Mouse (Mus musculus): ENCODE data around the gene Olfr9. TPM values are rescaled to one million over a fixed set of nuclear protein-coding genes. Genes with fewer than 3 reads are reported as not detected.
"Not testable (repeated sequence)": the region's sequence is repeated elsewhere in the genome, so short reads cannot be mapped to it uniquely, and the experiment has no call there.

The Olfr9 gene
- polyA plus RNA-seq, 1 experiment from 2014 or later = not detected

GRCm38 (mm10) chr10:128970740-128971250 lies 18.4 kb upstream of the Olfr9 start:
- H3K36me3 ChIP-seq = no peaks in the 10 kb centered on the region
- WGBS = 30% methylated on average over 1 of the region's 1 CpGs
- H3K27me3 ChIP-seq (replicated peaks) = no peaks in the 10 kb centered on the region
- no peak overlapping the region for H3K4me3 ChIP-seq (replicated peaks)
- no peaks in the 10 kb centered on the region for H3K4me1 ChIP-seq (replicated peaks)
- no peak overlapping the region for H3K4me2 ChIP-seq (replicated peaks)
- ATAC-seq = 0 out of 2 replicates have a peak, but pooled peaks have one; percentile 35
- no peak overlapping the region for H3K9ac ChIP-seq
- no peaks in the 10 kb centered on the region for H3K9me3 ChIP-seq
- H3K27ac ChIP-seq = no peak overlapping the region

- ATAC-seq = no peak
- WGBS = 70% methylated on average over 4 of the region's 4 CpGs
Observed at GRCm38 (mm10) chr10:128972841-128973240, 16.4 kb upstream of the Olfr9 start.

GRCm38 (mm10) chr10:128976395-128976794 lies 12.8 kb upstream of the Olfr9 start:
- WGBS = 45% methylated on average over 3 of the region's 3 CpGs
- H3K4me1 ChIP-seq (replicated peaks) = no peaks in the 10 kb centered on the region
- H3K27me3 ChIP-seq (replicated peaks) = no peaks in the 10 kb centered on the region
- no peak overlapping the region for H3K27ac ChIP-seq
- no peaks in the 10 kb centered on the region for H3K9me3 ChIP-seq
- H3K4me3 ChIP-seq (replicated peaks) = no peak overlapping the region
- no peak overlapping the region for H3K9ac ChIP-seq
- no peak for ATAC-seq
- H3K36me3 ChIP-seq = no peaks in the 10 kb centered on the region
- H3K4me2 ChIP-seq (replicated peaks) = no peak overlapping the region

More at GRCm38 (mm10) chr10:128972841-128973240, 16.4 kb upstream of the Olfr9 start:
- Histone ChIP-seq H3K36me3 (no peaks in the 10 kb centered on the region), H3K27ac (no peak overlapping the region), H3K27me3 (replicated peaks) (no peaks in the 10 kb centered on the region), H3K9ac (no peak overlapping the region), H3K9me3 (no peaks in the 10 kb centered on the region), H3K4me1 (replicated peaks) (no peaks in the 10 kb centered on the region), H3K4me3 (replicated peaks) (no peak overlapping the region), H3K4me2 (replicated peaks) (no peak overlapping the region)

GRCm38 (mm10) chr10:128977522-128978114 lies 11.6 kb upstream of the Olfr9 start:
- Histone ChIP-seq H3K4me1 (replicated peaks) (no peaks in the 10 kb centered on the region), H3K4me3 (replicated peaks) (no peak overlapping the region), H3K9me3 (no peaks in the 10 kb centered on the region), H3K4me2 (replicated peaks) (no peak overlapping the region), H3K27ac (no peak overlapping the region), H3K36me3 (no peaks in the 10 kb centered on the region), H3K9ac (no peak overlapping the region), H3K27me3 (replicated peaks) (no peaks in the 10 kb centered on the region)
- 21% methylated on average over 9 of the region's 9 CpGs for WGBS
- ATAC-seq = peak; percentile 82

- no peaks in the 10 kb centered on the region for H3K27me3 ChIP-seq (replicated peaks)
- no peak overlapping the region for H3K27ac ChIP-seq
- ATAC-seq = no peak
- WGBS = 57% methylated on average over 3 of the region's 3 CpGs
- no peak overlapping the region for H3K4me2 ChIP-seq (replicated peaks)
- H3K36me3 ChIP-seq = no peaks in the 10 kb centered on the region
- no peak overlapping the region for H3K4me3 ChIP-seq (replicated peaks)
- H3K4me1 ChIP-seq (replicated peaks) = no peaks in the 10 kb centered on the region
- H3K9ac ChIP-seq = no peak overlapping the region
- H3K9me3 ChIP-seq = no peaks in the 10 kb centered on the region
Observed at GRCm38 (mm10) chr10:128980644-128981365, 8.4 kb upstream of the Olfr9 start.

- not testable (repeated sequence) for H3K4me2 ChIP-seq (replicated peaks); H3K4me3 ChIP-seq (replicated peaks); H3K36me3 ChIP-seq; H3K4me1 ChIP-seq (replicated peaks); H3K9ac ChIP-seq; H3K27me3 ChIP-seq (replicated peaks); H3K9me3 ChIP-seq; H3K27ac ChIP-seq
- ATAC-seq = 0 out of 2 replicates have a peak, but pooled peaks have one; percentile 47
- WGBS = 67% methylated on average over 7 of the region's 10 CpGs
Observed at GRCm38 (mm10) chr10:128990129-128990850, 1.1 kb downstream of the Olfr9 start.

- Histone ChIP-seq H3K27ac (no peak overlapping the region), H3K9me3 (no peaks in the 10 kb centered on the region), H3K4me3 (replicated peaks) (no peak overlapping the region), H3K27me3 (replicated peaks) (no peaks in the 10 kb centered on the region), H3K9ac (no peak overlapping the region), H3K4me2 (replicated peaks) (no peak overlapping the region), H3K36me3 (no peaks in the 10 kb centered on the region), H3K4me1 (replicated peaks) (no peaks in the 10 kb centered on the region)
- ATAC-seq = no peak
Observed at GRCm38 (mm10) chr10:128990994-128991393, 1.8 kb downstream of the Olfr9 start.

- H3K9me3 ChIP-seq = no peaks in the 10 kb centered on the region
- 79% methylated on average over 1 of the region's 1 CpGs for WGBS
- no peaks in the 10 kb centered on the region for H3K27me3 ChIP-seq (replicated peaks)
- H3K4me2 ChIP-seq (replicated peaks) = no peak overlapping the region
- no peak overlapping the region for H3K9ac ChIP-seq
- H3K4me1 ChIP-seq (replicated peaks) = no peaks in the 10 kb centered on the region
- H3K27ac ChIP-seq = no peak overlapping the region
- ATAC-seq = no peak
- no peak overlapping the region for H3K4me3 ChIP-seq (replicated peaks)
- no peaks in the 10 kb centered on the region for H3K36me3 ChIP-seq
Observed at GRCm38 (mm10) chr10:128995796-128996195, 6.6 kb downstream of the Olfr9 start.

GRCm38 (mm10) chr10:128996523-128997040 lies 7.4 kb downstream of the Olfr9 start:
- 76% methylated on average over 4 of the region's 4 CpGs for WGBS
- no peaks in the 10 kb centered on the region for H3K27me3 ChIP-seq (replicated peaks)
- ATAC-seq = peak; percentile 23; the same call in 1 of the 2 replicates

GRCm38 (mm10) chr10:129004032-129004920 lies 15.0 kb downstream of the Olfr9 start:
- 65% methylated on average over 14 of the region's 14 CpGs for WGBS
- ATAC-seq = peak; percentile 95
- Histone ChIP-seq H3K36me3 (no peaks in the 10 kb centered on the region), H3K4me2 (replicated peaks) (no peak overlapping the region), H3K9ac (no peak overlapping the region), H3K27ac (0 out of 2 replicates have a peak overlapping the region, but pooled peaks have one; percentile 4), H3K27me3 (replicated peaks) (no peaks in the 10 kb centered on the region), H3K4me1 (replicated peaks) (no peaks in the 10 kb centered on the region), H3K9me3 (no peaks in the 10 kb centered on the region), H3K4me3 (replicated peaks) (no peak overlapping the region)

More at GRCm38 (mm10) chr10:128996523-128997040, 7.4 kb downstream of the Olfr9 start:
- Histone ChIP-seq H3K4me3 (replicated peaks) (no peak overlapping the region), H3K36me3 (no peaks in the 10 kb centered on the region), H3K4me1 (replicated peaks) (no peaks in the 10 kb centered on the region), H3K9me3 (no peaks in the 10 kb centered on the region), H3K27ac (no peak overlapping the region), H3K4me2 (replicated peaks) (no peak overlapping the region), H3K9ac (no peak overlapping the region)

GRCm38 (mm10) chr10:129010288-129010841 lies 21.1 kb downstream of the Olfr9 start, which contains the start of gene Olfr763:
Gene Olfr763 (plus strand): TSS chr10:129010791.
- H3K27ac ChIP-seq = no peak within 1 kb of the TSS
- H3K36me3 ChIP-seq = no peaks in the 10 kb centered on the region
- ATAC-seq = no peak
- no peak within 1 kb of the TSS for H3K4me3 ChIP-seq (replicated peaks)
- WGBS = 64% methylated on average over 2 of the region's 2 CpGs
- H3K4me2 ChIP-seq (replicated peaks) = no peak within 1 kb of the TSS
- H3K4me1 ChIP-seq (replicated peaks) = no peaks in the 10 kb centered on the region
- H3K27me3 ChIP-seq (replicated peaks) = no peaks in the 10 kb centered on the region
- no peak within 1 kb of the TSS for H3K9ac ChIP-seq
- no peaks in the 10 kb centered on the region for H3K9me3 ChIP-seq
